Mouse (Mus musculus): ENCODE results near the gene Gm20716.

DNA sequence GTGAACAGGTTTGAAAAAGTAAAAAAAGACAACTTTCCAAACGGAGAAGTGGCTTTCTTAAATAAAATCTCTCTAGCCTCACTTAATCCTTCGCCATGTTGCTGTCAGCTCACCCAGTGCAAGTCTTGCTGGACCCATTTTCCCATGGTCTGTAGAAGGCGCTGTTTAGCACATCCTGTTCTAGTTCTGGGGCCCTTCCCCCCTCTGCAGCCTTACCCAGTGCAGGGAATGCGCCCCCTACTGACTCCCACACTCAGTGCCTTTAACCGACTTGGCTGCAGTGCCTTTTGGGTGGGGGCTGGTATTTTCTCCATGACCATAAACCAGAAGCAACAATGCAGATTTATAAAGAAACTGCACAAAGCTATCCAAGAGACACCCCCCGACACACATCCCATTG, 24.9 kb downstream of the Gm20716 start:
- TF ChIP-seq CTCF (IDR thresholded peaks at IDR 0.05; ENCODE audit: extremely low read depth, insufficient read depth, low read length) (peak; percentile 98), POLR2A (IDR thresholded peaks at IDR 0.05; ENCODE audit: extremely low read depth, insufficient read depth, low read length) (no peak)
